Mouse (Mus musculus) cerebellum, adult 18-20 months (tissue): ENCODE data around the gene 1700056E22Rik.
A peak's percentile ranks its signal among the peaks of the same experiment; 100 is the strongest.

Experiments
- DNase-seq, 2 experiments: peaks; one replicate each; pipeline ENCODE4 v3.0.0; 2021

Gene 1700056E22Rik

GRCm38 (mm10) chr1:184034011-184034557 is at the start of gene 1700056E22Rik:
TSS of gene 1700056E22Rik (minus strand) at chr1:184034301.
- DNase-seq = peak; percentile 94 to 98

DNA sequence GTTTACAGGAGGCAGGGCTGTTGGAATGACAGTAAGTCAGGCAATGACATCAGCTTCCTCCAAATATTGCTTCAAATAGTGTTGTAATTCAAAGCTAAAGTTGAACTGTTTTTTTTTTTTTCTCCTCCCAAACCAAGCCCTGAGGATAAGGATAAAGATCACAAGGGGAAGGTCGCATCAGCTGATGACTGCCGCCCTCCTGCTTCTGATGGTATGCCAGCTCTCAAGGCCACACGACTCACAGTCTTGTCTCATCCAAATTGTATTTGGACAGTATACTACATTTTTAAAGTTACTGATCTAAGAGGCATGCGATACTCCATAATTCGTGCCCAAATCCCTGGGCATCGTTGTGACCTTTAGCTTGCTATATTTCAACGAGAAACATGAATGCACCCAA is 49.1 kb upstream of the 1700056E22Rik start:
- no peak for DNase-seq

DNA sequence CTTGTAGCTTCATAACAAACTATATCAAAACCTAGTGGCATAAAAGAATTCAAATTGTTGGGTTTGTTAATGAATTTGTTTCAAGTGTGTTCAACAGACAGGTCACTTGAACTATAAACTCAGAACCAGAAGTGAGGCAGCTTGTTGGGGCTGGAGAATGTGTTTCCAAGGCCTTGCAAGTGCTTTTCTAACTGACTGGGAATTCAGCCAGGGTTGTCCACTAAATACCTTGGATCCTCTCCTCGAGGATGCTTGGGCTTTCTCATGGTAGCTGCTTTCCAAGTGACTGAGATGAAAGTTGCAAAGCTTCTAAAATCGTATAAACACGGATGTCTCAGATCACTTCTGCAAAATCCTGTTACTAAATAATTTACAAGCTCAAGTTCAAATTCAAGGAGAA is 48.6 kb upstream of the 1700056E22Rik start:
- DNase-seq = no peak

DNA sequence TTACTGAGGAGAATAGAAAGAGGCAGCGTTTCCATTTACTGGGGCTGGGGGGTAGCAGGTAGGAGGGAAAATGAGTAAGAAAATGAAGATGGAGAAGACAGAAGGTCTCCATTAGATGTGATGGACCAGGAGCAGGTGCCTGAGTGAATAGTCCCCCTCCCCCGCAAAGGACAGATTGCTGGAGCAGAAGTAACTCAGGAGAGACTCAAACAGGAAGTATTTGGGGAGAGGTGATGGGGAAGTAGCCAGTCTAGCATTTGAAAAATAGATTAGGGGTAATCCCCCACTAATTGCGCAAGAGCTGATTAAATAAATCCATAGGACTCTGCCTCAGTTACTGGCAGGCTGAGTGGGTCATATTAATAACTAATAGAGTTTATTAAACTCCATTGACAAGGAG is 45.2 kb upstream of the 1700056E22Rik start:
- DNase-seq = no peak

DNA sequence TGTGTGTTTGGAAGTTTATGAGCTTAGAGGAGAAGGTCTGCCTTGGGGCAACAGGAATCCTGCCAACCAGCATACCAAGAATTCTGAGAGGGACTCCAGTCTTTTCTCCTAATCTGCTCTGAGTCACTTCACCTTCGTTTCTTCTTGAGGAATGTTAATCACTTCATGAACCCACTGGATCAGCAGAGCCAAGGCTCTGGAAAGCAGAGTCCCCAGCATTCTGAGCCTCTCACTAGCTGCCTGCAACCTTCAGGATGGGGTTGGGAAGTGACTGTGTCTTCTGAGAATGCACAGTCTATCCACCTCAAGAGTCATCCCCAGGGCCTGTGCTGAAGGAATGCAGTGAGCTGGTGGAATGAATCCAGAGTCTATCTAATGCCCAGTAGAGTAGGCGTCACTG is 42.7 kb upstream of the 1700056E22Rik start:
- DNase-seq = no peak

DNA sequence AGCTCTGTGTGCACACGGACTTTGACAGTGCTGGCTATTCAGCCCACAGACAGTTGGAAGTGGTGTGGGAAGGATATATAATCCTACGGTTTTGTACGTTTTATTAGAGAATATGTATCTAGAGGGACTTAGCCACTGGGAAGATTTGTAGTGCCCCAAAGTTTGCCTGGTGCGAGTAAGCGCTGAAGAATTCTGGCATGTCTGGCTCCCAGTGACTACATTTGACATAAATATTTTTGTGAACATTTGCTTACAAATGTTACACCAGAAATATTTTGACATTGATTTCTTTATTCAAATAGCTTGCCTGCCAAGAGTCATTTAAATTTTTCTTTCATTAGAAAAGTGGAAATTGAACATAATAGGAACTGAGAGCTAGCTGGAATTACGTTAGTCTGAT is 42.0 kb upstream of the 1700056E22Rik start:
- no peak for DNase-seq

- no peak for DNase-seq
These were observed 34.9 kb upstream of the 1700056E22Rik start for GRCm38 (mm10) chr1:184068971-184069370.

GRCm38 (mm10) chr1:184067704-184068558 is 33.8 kb upstream of the 1700056E22Rik start:
- DNase-seq = no peak

- no peak for DNase-seq
These were observed 32.6 kb upstream of the 1700056E22Rik start for GRCm38 (mm10) chr1:184066460-184067287.

- no peak for DNase-seq
These were observed 31.7 kb upstream of the 1700056E22Rik start for GRCm38 (mm10) chr1:184065589-184066361.

DNA sequence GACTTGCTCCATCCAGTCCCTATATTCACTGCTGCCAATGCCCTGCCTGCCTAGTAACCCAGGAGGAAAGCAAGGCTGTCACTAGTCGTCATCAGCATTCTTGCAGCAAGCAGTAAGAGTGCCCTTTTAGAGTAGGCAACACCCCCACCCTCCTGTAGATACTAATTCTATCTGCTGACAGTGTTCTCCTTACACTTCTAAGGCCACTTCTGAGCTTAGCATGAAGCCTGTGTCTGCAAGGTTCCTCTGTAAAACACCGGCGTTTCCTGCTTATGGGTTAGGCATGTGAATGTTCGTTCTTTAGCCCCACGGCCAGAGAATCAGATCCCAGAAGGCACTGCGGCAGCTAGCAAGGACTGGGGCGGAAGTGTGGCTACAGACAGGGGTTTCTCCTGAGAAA is 30.2 kb upstream of the 1700056E22Rik start:
- DNase-seq = no peak

DNA sequence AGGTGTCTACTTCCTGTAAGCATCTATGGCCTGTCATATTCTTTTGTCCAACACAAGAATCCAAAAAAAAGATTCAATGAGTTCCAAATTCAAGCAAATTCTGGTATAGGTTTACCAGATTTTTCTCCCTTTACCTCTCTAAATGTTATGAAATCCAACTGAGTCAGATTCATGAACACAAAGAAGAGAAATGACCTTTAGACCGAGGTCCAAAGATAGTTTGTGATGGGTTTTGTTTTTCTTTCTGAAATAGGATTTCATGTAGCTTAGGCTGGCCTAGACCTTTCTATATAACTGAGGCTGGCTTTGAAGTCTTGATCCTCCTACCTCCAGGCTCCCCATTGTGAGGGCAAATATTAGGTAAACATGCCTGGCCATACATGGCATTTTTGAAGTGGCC is 27.8 kb upstream of the 1700056E22Rik start:
- DNase-seq = no peak

- no peak for DNase-seq
These were observed 27.0 kb upstream of the 1700056E22Rik start for GRCm38 (mm10) chr1:184060828-184061734.

DNA sequence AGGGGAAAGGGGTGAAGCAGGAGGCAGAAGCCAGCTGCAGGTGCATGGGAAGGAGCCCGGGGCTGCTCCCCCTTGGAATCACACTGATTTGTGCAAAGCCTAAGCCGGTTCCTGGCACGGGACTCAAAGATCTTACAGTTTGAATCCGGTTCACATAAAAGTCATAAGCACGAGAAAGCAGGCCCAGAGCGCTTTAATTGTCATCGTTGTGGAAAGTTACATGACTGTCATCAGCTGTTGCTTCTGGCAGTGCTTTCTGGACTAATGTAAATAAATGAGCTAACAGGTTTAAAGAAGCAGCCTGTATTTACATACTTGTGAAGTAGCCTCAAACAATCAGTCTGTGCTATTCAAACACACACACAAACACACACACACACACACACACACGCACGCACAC is 26.3 kb upstream of the 1700056E22Rik start:
- no peak for DNase-seq

GRCm38 (mm10) chr1:184059814-184060213 is 25.7 kb upstream of the 1700056E22Rik start:
- no peak for DNase-seq

DNA sequence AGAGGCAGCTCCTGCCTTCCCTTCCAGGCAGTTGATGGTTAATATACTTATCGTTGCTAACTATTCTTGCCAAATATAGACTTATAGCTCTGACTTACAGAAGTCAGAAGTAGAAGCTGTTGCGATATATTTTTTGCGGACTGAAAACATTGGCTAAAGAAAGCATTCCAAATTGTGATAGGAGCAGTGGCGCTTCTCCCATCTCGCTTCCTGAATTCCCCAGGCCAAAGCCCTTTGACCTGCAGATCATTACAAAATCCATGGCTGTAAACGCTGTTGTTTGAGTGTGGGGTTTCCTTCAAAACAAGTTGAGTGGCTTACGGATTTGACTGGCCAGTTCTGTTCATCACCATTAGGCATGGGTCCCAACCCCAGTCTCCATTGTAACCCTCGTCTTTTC is 24.1 kb upstream of the 1700056E22Rik start:
- no peak for DNase-seq

DNA sequence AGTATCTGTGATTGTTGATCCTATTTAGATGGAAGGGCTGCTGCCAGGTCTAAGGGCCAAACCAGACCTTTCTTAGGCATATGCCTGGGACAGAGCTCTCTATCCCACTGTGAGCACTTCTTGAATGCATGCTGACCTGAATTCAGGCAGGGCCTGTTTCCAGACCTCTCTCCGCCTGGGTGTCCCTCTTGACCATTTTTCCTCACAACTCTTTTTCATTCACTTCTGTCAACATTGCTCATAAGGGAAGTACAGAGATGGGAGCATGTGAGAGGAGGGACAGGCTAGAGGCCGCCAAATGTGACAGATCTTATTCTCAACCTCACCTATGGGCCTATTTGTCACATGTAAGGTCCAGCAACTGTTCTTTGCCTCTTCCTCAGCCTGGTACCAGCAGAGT is 20.1 kb upstream of the 1700056E22Rik start:
- no peak for DNase-seq

GRCm38 (mm10) chr1:184053711-184054110 is 19.6 kb upstream of the 1700056E22Rik start:
- no peak for DNase-seq

- no peak for DNase-seq
These were observed 19.0 kb upstream of the 1700056E22Rik start for GRCm38 (mm10) chr1:184053141-184053540.

DNA sequence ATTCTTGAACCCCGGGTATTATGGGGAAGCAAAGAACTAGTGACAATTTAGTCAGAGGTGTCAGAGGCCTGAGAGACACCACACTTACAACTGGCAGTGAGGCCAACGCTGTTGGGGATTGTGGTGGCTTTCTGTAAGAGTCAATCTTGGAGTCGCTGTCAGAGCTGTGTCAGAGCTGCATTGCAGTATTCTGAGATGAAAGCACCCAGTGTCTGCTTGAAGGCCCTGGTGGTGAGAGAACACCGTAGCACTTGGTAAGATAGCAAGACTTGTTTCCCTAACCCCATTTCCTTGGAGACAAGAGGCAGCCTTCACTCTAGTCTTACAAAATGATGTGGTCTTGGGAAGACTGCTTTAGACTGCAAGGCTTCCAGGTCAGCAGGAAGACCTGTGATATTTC is 18.2 kb upstream of the 1700056E22Rik start:
- no peak for DNase-seq

- peak; percentile 66 to 72 for DNase-seq
These were observed 17.7 kb upstream of the 1700056E22Rik start for GRCm38 (mm10) chr1:184051824-184052223.

DNA sequence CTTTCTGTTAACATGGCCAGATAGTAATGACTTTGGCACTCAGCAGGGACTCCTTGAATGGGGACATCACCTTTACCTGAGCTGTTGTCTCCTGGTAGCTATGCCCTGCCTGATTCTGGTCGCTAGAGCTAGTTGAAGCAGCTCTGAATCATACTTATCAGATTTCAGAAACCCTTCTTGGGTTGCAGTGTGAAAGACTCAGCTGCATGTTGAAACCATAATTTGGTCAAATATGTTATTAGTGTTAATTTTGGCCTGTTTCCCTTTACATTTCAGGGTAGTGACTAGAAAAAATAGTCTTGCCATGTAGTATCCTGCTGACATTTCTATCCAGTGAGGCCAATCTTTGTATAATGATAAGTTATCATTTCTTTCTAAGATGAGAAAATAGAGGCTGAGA is 17.2 kb upstream of the 1700056E22Rik start:
- no peak for DNase-seq
